Mouse (Mus musculus): ENCODE measurements around the gene Rab12.
"Not testable (repeated sequence)": the region's sequence is repeated elsewhere in the genome, so short reads cannot be mapped to it uniquely, and the experiment has no call there.

Rab12 gene

GRCm38 (mm10) chr17:66519554-66520553 is at the start of gene Rab12:
Gene Rab12 (minus strand): TSS chr17:66519729.
- DNase-seq (ENCODE audit: low read depth, low spot score) = peak; percentile 93

- DNase-seq (ENCODE audit: low read depth, low spot score) = no peak
Measured at GRCm38 (mm10) chr17:66564213-66564612, 44.7 kb upstream of the Rab12 start.

- no peak for DNase-seq (ENCODE audit: low read depth, low spot score)
Measured at GRCm38 (mm10) chr17:66563551-66563950, 44.0 kb upstream of the Rab12 start.

DNA sequence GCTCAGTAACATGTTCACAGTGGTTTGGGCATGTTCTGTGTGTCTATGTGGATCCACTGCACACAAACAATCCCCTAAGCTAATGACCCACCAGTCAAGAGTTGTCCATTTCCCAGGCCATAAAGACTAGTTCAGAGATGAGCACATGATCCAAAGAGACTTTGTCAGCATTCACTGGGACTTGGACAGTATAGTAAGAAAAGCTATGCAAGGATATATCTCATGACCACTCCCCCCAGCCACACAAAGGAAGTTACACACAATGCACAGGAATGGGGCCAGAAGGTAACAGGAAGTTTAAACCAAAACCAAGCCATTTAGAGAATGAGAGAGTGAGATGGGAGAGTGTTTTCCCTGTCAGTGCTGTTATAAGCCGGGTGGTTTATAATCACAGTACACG is 41.9 kb upstream of the Rab12 start:
- no peak for DNase-seq (ENCODE audit: low read depth, low spot score)

- DNase-seq (ENCODE audit: low read depth, low spot score) = peak; percentile 75
Measured at GRCm38 (mm10) chr17:66558404-66559317, 39.1 kb upstream of the Rab12 start.

DNA sequence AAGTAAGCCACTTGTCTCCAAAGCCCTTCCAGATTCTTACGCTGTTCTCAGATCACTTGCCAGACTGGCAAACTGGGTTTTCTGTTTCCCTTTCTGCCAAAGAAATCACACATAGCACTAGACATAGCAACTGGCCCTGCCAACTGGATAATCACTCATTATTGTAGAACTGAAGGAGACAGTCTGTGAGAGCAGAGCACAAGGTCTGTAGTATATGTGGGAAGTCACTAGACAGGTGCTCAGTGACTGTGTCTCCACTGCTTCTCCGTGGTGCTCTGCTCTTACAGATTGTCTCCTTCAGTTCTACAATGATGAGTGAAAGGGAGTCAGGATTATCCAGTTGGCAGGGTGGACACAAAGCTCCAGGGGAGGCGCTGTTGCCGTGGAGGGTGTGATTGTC is 33.2 kb upstream of the Rab12 start:
- no peak for DNase-seq (ENCODE audit: low read depth, low spot score)

DNA sequence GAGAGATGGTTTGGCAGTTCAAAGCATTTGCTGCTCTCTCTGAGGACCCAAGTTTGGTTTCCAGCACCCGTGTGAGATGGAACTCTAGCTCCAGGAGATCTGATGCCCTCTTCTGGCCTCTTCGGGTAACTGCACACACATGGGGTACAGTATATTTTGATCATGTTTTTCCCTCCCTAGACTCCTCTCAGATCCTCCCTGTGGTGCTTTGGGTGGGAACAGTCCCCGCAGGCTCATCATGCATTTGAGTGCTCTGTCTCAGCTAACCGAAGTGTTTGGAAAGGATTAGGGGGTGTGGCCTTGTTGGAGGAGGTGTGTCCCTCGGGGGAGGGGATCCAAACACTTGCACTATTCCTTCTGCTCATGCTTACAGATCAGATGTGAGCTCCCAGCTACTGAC is 31.0 kb upstream of the Rab12 start:
- peak; percentile 40 for DNase-seq (ENCODE audit: low read depth, low spot score)

GRCm38 (mm10) chr17:66532285-66532684 is 12.8 kb upstream of the Rab12 start:
- DNase-seq (ENCODE audit: low read depth, low spot score) = no peak

- DNase-seq (ENCODE audit: low read depth, low spot score) = no peak
Measured at GRCm38 (mm10) chr17:66523396-66523795, 3.9 kb upstream of the Rab12 start.

- DNase-seq (ENCODE audit: low read depth, low spot score) = not testable (repeated sequence)
Measured at GRCm38 (mm10) chr17:66522631-66523030, 3.1 kb upstream of the Rab12 start.

DNA sequence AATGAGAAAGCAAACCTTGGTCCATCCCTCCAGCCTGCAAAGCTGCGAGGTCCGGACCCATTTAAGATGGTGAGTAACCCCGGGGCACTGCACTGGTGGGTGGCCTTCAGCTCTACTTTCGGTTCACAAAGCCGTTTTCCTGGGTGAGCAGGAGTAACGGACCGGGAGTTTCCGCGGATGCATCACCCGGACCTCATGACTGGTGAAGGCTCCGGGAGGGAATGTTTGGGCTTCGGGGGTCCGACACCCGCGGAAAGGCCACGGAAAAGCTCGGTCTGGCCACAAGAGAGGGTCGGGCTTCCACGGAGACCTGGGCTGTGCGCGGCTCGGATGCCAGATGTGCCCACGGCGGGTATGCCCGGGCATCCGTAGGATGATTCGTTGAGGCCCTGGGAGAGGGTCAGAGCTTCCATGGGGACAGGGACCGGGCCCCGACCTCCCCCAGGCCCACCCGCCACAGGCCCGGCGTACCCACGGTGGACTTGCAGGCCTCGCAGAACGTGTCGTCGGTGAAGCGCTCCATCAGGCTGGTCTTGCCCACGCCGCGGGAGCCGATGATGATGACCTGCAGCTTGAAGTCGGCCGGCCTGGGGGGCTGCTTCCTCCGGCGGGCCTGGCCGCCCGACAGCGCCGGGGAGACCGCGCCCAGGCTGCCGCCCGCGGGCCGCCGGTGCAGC is 514 bp downstream of the Rab12 start:
- DNase-seq (ENCODE audit: low read depth, low spot score) = peak; percentile 62

DNA sequence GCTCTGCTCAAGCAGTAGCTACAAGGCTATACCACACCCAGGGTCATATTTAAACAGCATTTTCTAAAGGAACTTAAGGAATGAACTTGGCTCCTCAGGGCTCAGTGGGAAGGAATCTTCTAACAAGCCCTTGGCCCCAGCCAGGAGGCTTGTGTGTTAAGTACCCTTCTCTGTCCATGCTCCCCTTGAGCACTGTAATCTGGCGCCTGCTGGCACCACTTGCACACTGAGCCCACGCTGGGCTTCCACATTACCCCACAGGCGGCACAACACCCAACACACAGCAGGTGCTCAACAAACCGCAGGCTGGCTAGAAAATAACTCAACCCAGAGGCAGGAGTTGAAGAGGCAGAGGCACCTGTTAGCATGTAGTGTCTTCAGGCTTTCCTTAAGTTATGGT is 2.6 kb downstream of the Rab12 start:
- peak; percentile 39 for DNase-seq (ENCODE audit: low read depth, low spot score)

- peak; percentile 71 for DNase-seq (ENCODE audit: low read depth, low spot score)
Measured at GRCm38 (mm10) chr17:66514288-66514995, 5.1 kb downstream of the Rab12 start.

- peak; percentile 58 for DNase-seq (ENCODE audit: low read depth, low spot score)
Measured at GRCm38 (mm10) chr17:66512202-66512956, 7.2 kb downstream of the Rab12 start.

- peak; percentile 79 for DNase-seq (ENCODE audit: low read depth, low spot score)
Measured at GRCm38 (mm10) chr17:66510221-66510683, 9.3 kb downstream of the Rab12 start.

DNA sequence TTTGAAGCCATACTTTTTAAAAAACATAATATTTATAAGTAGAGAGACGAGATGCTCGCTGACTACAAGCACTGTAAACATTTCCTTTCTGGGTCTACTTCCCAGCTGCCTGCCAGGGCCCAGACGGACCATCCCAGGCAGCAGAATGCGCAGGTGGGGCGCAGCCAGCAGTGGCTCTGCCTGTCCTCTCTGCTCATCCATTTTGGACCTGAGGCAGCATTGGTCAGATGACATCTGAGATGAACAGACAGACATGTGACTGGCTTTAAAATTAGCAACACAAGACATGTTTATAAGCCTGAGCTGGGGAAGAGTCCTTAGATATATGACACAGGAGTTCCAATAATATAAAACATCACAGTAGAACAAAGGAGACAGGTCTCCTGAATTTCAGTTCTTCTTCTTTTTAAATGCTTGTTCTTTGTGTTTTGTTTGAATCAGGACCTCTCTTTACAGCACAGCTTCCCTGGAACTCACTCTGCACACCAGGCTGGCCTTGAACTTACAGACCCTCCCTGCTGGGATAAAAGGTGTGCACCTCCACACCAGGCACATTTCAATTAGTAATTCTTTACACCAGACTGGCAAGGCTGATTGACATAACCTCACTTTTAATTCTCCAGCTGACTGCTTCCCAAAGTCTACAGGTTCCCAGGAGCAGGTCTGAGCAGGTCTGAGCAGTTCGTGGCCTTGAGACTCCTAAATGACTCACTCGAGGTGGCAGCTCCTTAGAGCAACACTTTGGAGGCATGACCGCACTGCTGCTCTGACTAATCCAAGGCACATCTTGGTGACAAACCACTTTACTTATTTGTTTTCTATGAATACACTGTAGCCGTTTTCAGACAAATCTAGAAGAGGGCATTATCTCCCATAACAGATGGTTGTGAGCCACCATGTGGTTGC is 12.2 kb downstream of the Rab12 start:
- peak; percentile 67 for DNase-seq (ENCODE audit: low read depth, low spot score)

DNA sequence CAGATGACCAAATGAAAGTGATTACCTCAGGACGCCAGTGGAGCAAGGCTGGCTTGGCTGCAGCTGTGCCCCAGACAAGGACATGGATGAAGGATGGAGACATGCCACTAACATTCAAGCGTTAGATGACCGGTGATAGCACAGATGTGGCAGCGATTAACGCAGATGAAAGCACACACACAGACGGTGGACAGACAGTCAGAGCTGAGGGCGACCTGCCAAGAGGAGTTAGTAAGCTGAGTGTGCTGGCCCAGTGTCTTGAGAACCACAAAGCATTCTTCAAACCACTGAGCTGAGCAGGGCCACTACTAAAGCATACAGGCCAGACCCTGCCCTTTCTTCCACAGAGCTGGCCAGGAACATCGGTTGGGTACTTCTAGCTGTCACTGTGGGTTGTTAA is 14.6 kb downstream of the Rab12 start:
- no peak for DNase-seq (ENCODE audit: low read depth, low spot score)

DNA sequence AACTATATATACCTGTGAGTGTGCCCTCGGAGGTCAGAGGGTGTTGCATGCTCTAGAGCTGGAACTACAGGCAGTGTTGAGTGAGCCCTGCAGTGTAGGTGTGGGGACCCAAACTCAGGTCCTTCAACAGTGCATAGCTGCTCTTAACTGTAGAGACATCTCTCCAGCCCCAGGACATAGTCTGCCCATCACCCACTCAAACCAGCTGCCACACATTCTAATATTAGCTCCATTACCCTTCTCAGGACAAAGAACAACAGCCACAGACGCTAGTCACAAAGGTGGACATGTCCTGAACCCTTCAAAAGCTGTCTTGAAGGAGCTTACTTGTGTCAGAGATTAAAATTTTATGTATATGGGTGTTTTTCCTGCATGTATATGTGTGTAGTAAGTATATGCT is 15.3 kb downstream of the Rab12 start:
- no peak for DNase-seq (ENCODE audit: low read depth, low spot score)

- no peak for DNase-seq (ENCODE audit: low read depth, low spot score)
Measured at GRCm38 (mm10) chr17:66503466-66503865, 16.1 kb downstream of the Rab12 start.
